Mouse (Mus musculus): ENCODE results near the gene Lgi1.

DNA sequence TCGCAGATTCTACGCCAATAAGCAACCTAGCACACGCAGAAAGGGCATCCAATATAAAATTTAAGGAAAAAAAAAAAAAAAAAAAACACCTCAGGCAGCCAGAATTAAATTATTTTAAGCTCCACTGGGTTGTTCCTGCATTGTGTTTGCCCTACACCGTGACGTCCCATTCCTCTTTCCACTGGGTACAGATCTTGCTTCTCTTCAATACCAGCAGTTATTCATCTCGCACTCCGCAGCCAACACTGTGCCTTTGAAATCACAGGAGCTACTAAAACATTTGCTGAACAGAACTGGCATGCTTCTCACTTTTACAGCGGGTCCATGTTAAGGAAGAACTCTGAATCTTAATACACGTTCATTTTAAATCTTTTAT is 39.7 kb upstream of the Lgi1 start:
- TF ChIP-seq CTCF (IDR thresholded peaks at IDR 0.05; ENCODE audit: low read depth, low read length) (no peak), TAL1 (conservative IDR thresholded peaks at IDR 0.05; ENCODE audit: low read depth, low read length) (no peak), GATA1 (IDR thresholded peaks at IDR 0.05; ENCODE audit: borderline replicate concordance, low read length) (no peak), GATA2 (IDR thresholded peaks at IDR 0.05; ENCODE audit: borderline replicate concordance, low read depth, low read length) (no peak)

Measured in G1E (cell line).